ENCODE assay signal across 23 mouse cellular contexts in genomic region chr2:29425386-29425785, GRCm38 (mm10).
DNase-seq lines count a peak whose midpoint lies in the region; ATAC-seq and TF ChIP-seq lines count a peak whose summit lies in the region.
"Had no signal": no experiment of that assay in that cellular context is flagged by ENCODE, and none has a peak within 500 bp of the region (broad histone marks: within the 10 kb centered on the region; RNA-seq: fewer than 3 reads in every experiment).

No protein-coding gene starts in this region.

- no peaks in the 10 kb centered on the region for H3K36me3 ChIP-seq in kidney, adult 2 months (ENCODE audit: control insufficient read depth, insufficient read depth, low read length)
- no peaks in the 10 kb centered on the region for H3K36me3 ChIP-seq in liver, adult 2 months (ENCODE audit: control insufficient read depth, insufficient read depth, low read length)
- H3K36me3 ChIP-seq in liver, embryonic 11.5 days (ENCODE audit: control insufficient read depth, insufficient read depth, low read length), result no peaks in the 10 kb centered on the region

- no peak overlapping the region for H3K4me2 ChIP-seq in liver, embryonic 11.5 days

- no peak for ATAC-seq in liver, embryonic 11.5 days (replicated peaks; ENCODE audit: low FRiP score)
- ATAC-seq: activated CD4-positive, CD25-positive, alpha-beta regulatory T cell, adult 4 months; CD4-positive, CD25-positive, alpha-beta regulatory T cell, adult 4 months; Patski had no signal

- no peaks in the 10 kb centered on the region for H3K27me3 ChIP-seq in kidney, adult 2 months (replicated peaks; ENCODE audit: control insufficient read depth, insufficient read depth, low read length)
- no peaks in the 10 kb centered on the region for H3K27me3 ChIP-seq in liver, adult 2 months (ENCODE audit: control insufficient read depth, insufficient read depth, low read length)
- H3K27me3 ChIP-seq in liver, embryonic 11.5 days (replicated peaks; ENCODE audit: control insufficient read depth, insufficient read depth, low read length), result no peaks in the 10 kb centered on the region
- H3K27me3 ChIP-seq: CH12.LX, Patski had no signal

- no peak for TF ChIP-seq CTCF in kidney, adult 2 months (conservative IDR thresholded peaks at IDR 0.05; ENCODE audit: insufficient read depth, insufficient read length, low read depth, low read length)
- TF ChIP-seq CTCF in liver, adult 2 months (IDR thresholded peaks at IDR 0.05; ENCODE audit: low read depth, low read length), result no peak
- no peak for TF ChIP-seq CTCF in gastrocnemius, adult 2 months (IDR thresholded peaks at IDR 0.05)

- no peak overlapping the region for H3K4me3 ChIP-seq in kidney, adult 2 months (ENCODE audit: insufficient read depth, low read depth, low read length)
- H3K4me3 ChIP-seq in liver, adult 2 months (ENCODE audit: insufficient read depth, low read depth, low read length), result no peak overlapping the region
- no peak overlapping the region for H3K4me3 ChIP-seq in liver, embryonic 11.5 days (ENCODE audit: low read depth, low read length)
- H3K4me3 ChIP-seq in brown adipose tissue, adult 24 weeks (ENCODE audit: insufficient read depth, low read depth, low read length), result no peak overlapping the region
- no peak overlapping the region for H3K4me3 ChIP-seq in gastrocnemius, adult 2 months

- TF ChIP-seq POLR2A in kidney, adult 2 months (IDR thresholded peaks at IDR 0.05; ENCODE audit: low read depth, low read length), result no peak
- TF ChIP-seq POLR2A in liver, adult 2 months (IDR thresholded peaks at IDR 0.05; ENCODE audit: extremely low read depth, insufficient read depth, low read length), result no peak

- no peaks in the 10 kb centered on the region for H3K4me1 ChIP-seq in kidney, adult 2 months (ENCODE audit: control insufficient read depth, insufficient read depth, low read length)
- peaks cover 11% of the 10 kb centered on the region for H3K4me1 ChIP-seq in liver, adult 2 months (ENCODE audit: control insufficient read depth, insufficient read depth, low read length)
- H3K4me1 ChIP-seq in liver, embryonic 11.5 days (replicated peaks; ENCODE audit: control insufficient read depth, insufficient read depth, low read length), result no peaks in the 10 kb centered on the region; the same call in 1 of the 2 replicates
- peaks cover 11% of the 10 kb centered on the region for H3K4me1 ChIP-seq in brown adipose tissue, adult 24 weeks (ENCODE audit: control insufficient read depth, insufficient read depth, insufficient read length, low read length)

- WGBS in kidney, adult 2 months, result 82% methylated on average over 2 of the region's 2 CpGs
- 65% methylated on average over 2 of the region's 2 CpGs for WGBS in liver, adult 2 months
- 81% methylated on average over 2 of the region's 2 CpGs for WGBS in liver, embryonic 11.5 days

- intact Hi-C loops in gastrocnemius, adult 2 months (cut with DNase I), result no loop called here

- H3K9ac ChIP-seq in liver, adult 2 months (ENCODE audit: low read depth, low read length), result no peak overlapping the region
- H3K9ac ChIP-seq in liver, embryonic 11.5 days (ENCODE audit: low read depth, low read length), result no peak overlapping the region

- H3K9me3 ChIP-seq in liver, embryonic 11.5 days (ENCODE audit: control insufficient read depth, low read length), result no peaks in the 10 kb centered on the region
- H3K9me3 ChIP-seq: G1E had no signal

- H3K79me2 ChIP-seq in liver, adult 2 months (ENCODE audit: control insufficient read depth, insufficient read depth, low read length), result peaks cover 9% of the 10 kb centered on the region; the same call in 1 of the 2 replicates

- H3K27ac ChIP-seq in kidney, adult 2 months (ENCODE audit: insufficient read depth, low read depth, low read length), result no peak overlapping the region
- H3K27ac ChIP-seq in liver, adult 2 months (replicated peaks; ENCODE audit: insufficient read depth, low read depth, low read length), result no peak overlapping the region
- H3K27ac ChIP-seq in liver, embryonic 11.5 days (ENCODE audit: low read depth, low read length), result no peak overlapping the region
- H3K27ac ChIP-seq in brown adipose tissue, adult 24 weeks (replicated peaks; ENCODE audit: low read depth, low read length), result peak overlapping the region; percentile 45
- no peak overlapping the region for H3K27ac ChIP-seq in gastrocnemius, adult 2 months

- peak; percentile 32 for DNase-seq in kidney, adult 2 months
- no peak for DNase-seq in kidney, postnatal 25 days
- peak; percentile 38 for DNase-seq in kidney, adult 9 months
- no peak for DNase-seq in kidney, postnatal 10 days
- peak; percentile 71 for DNase-seq in liver, adult 2 months (ENCODE audit: extremely low read depth, low read depth, low spot score)
- no peak for DNase-seq in liver, embryonic 11.5 days (ENCODE audit: low spot score)
- no peak for DNase-seq in gastrocnemius, adult 2 months
- DNase-seq: adrenal gland, adult 2 months; adrenal gland, adult 8-10 months; adrenal gland, postnatal 10 days; adrenal gland, postnatal 14 days; adrenal gland, postnatal 25 days; adrenal gland, postnatal 36 days; B cell, adult 2 months; cerebellum, adult 11 months; cerebellum, adult 11-12 months; cerebellum, adult 18-20 months had no signal

Comparison
In these comparisons a context has a peak if more than half of its experiments do, and no peak if none do; other contexts are left out.
1. DNase-seq: peak in kidney, adult 2 months (single experiment), kidney, adult 9 months (single experiment) and liver, adult 2 months (single experiment); none in kidney, postnatal 25 days (0 of 2), kidney, postnatal 10 days (single experiment), liver, embryonic 11.5 days (single experiment) and gastrocnemius, adult 2 months (single experiment).